Mouse (Mus musculus) layer of hippocampus, postnatal 25 days (tissue): ENCODE measurements around the gene Slc2a9. TPM values are rescaled to one million over a fixed set of nuclear protein-coding genes. Genes with fewer than 3 reads are reported as not detected.
A peak's percentile ranks its signal among the peaks of the same experiment; 100 is the strongest.

Experiments used
- DNase-seq, 2 experiments: peaks; one replicate each; pipeline ENCODE4 v3.0.0; 2022; ENCODE audit warnings: mixed read lengths in 2 of 2, low spot score in 1 of 2; ENCODE audit errors: extremely low spot score in 1 of 2
- total RNA-seq, 2 experiments: library from RNA; stranded (reverse); gene quantifications; 2 replicates each; pipeline ENCODE4 v1.2.3; 2021

The Slc2a9 gene
- total RNA-seq, 2 experiments from 2014 or later = 1.8 to 1.9 TPM

GRCm38 (mm10) chr5:38308873-38309272 lies 194.1 kb downstream of the Slc2a9 start:
- peak in 1 of 2 experiments; percentile 65 for DNase-seq

- peak; percentile 91 to 98 for DNase-seq
Observed at GRCm38 (mm10) chr5:38307255-38308101, 195.5 kb downstream of the Slc2a9 start.

- DNase-seq = no peak
Observed at GRCm38 (mm10) chr5:38305241-38305640, 197.7 kb downstream of the Slc2a9 start.

- DNase-seq = no peak
Observed at GRCm38 (mm10) chr5:38302651-38303050, 200.3 kb downstream of the Slc2a9 start.

DNA sequence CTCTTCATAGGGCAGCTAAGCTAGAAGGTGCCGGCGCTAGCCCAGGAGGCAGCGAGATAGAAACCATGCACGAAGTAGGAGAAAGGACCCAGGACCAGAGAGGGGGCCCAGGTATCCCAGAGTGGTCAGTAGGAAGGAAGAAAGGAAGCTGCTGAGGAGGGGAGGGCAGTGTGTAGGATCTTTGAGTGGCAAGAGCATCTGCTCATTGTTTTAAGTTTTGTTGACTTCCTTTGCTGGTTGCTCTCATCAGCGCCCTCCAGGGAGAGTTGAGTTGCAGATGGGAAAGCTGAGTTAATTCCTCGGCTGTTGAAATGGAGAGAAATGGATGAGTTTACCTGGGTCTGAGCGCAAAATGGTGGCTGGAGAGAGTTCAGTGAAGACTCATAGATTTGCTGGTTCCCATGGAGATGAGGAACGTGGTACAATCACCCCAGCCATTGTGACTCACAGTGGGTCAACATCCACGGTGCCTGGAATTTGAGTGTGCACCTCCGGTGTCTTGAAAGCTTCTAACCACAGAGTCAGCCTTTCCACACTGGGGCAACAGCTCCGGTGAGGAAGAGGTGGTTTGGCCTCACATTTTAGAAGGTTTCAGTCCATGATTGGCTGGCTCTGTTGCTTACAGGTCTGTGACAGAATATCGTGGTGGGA lies 201.1 kb downstream of the Slc2a9 start:
- no peak for DNase-seq

Other genes with a start within 250 kb of the Slc2a9 start
- gene Tmem128, start 243.0 kb downstream of the Slc2a9 start, total RNA-seq = 10 to 100 TPM; 33.0 to 36.7 TPM
- gene Otop1, start 227.2 kb downstream of the Slc2a9 start, total RNA-seq = not detected
- gene Drd5, start 183.8 kb downstream of the Slc2a9 start, total RNA-seq = 10 to 100 TPM; 13.8 to 16.5 TPM
- 100 to 1,000 TPM; 217 TPM for gene Wdr1, start 60.1 kb upstream of the Slc2a9 start, total RNA-seq
- gene Zfp518b, start 181.7 kb upstream of the Slc2a9 start, total RNA-seq = 10 to 100 TPM; 16.4 to 16.5 TPM